Mouse (Mus musculus) heart, adult 2 months (tissue): Measurements from ENCODE around the gene Atad5.

ENCODE experiments used
- CTCF ChIP-seq: fragments of 200-600 bp; IDR thresholded peaks from 2 replicates; pipeline ENCODE4 v1.8.1; 2022; ENCODE audit warnings: antibody characterized with exemption, mild to moderate bottlenecking, moderate library complexity
- EP300 ChIP-seq: fragments of 200-500 bp; IDR thresholded peaks from 2 replicates; pipeline ENCODE4 v1.6.1; 2011; ENCODE audit warnings: low read depth, low read length, control low read depth; ENCODE audit not compliant: insufficient read depth
- POLR2A ChIP-seq: fragments of 200-500 bp; IDR thresholded peaks from 2 replicates; pipeline ENCODE4 v1.6.1; 2011; ENCODE audit warnings: mild to moderate bottlenecking, low read depth, low read length, control low read depth; ENCODE audit not compliant: insufficient read depth

GRCm38 (mm10) chr11:80150566-80150965 lies 61.4 kb downstream of the Atad5 start:
- TF ChIP-seq POLR2A: no peak
- no peak for TF ChIP-seq CTCF
- TF ChIP-seq EP300: no peak
